Mouse (Mus musculus): ENCODE results near the gene Fabp1. TPM values are rescaled to one million over a fixed set of nuclear protein-coding genes. Genes with fewer than 3 reads are reported as not detected.
A peak's percentile ranks its signal among the peaks of the same experiment; 100 is the strongest.

Fabp1 gene
- polyA plus RNA-seq (2016; fragmentation: Nextera tagmentation; extraction: Ambion mirVana): not detected in 2 replicates

DNA sequence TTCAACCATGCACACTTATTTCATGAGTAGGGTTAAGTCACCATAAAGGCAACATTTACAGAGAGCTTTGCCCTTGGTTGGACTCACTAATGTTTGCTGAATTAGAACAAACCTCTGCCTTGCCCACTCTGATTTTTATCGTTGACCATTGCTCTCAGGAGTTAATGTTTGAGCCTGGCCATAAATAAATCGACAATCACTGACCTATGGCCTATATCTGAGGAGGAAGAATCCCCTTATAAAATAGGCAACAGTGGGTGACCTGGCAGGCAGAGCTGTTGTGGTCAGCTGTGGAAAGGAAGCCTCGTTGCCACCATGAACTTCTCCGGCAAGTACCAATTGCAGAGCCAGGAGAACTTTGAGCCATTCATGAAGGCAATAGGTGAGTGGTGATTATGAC lies at the start of gene Fabp1:
Fabp1 (plus strand) TSS at position 216 of the 400 bp plus-strand sequence.
- 86% methylated on average over 4 of the region's 4 CpGs for whole genome bisulfite sequencing
- Histone ChIP-seq H3K4me3 (no peak within 1 kb of the TSS), H3K27me3 (ENCODE audit: insufficient read depth, poor library complexity, severe bottlenecking) (no peaks in the 10 kb centered on the region), H3K27ac (no peak within 1 kb of the TSS), H3K9me3 (no peaks in the 10 kb centered on the region), H3K36me3 (no peaks in the 10 kb centered on the region), H3K4me1 (replicated peaks) (peaks cover 7% of the 10 kb centered on the region; the same call in 1 of the 2 replicates)
- DNase-seq (ENCODE audit: low spot score): no peak

- no peaks in the 10 kb centered on the region for H3K36me3 ChIP-seq
- 31% methylated on average over 10 of the region's 10 CpGs for WGBS
- no peaks in the 10 kb centered on the region for H3K27me3 ChIP-seq (ENCODE audit: insufficient read depth, poor library complexity, severe bottlenecking)
- peaks cover 6% of the 10 kb centered on the region for H3K4me1 ChIP-seq (replicated peaks)
- no peaks in the 10 kb centered on the region for H3K9me3 ChIP-seq
- no peak overlapping the region for H3K4me3 ChIP-seq
- no peak for DNase-seq (ENCODE audit: low spot score)
- H3K27ac ChIP-seq: 0 out of 2 replicates have a peak overlapping the region, but pooled peaks have one; percentile 12
Observed at GRCm38 (mm10) chr6:71151098-71151497, 48.5 kb upstream of the Fabp1 start.

- Histone ChIP-seq H3K9me3 (no peaks in the 10 kb centered on the region), H3K36me3 (no peaks in the 10 kb centered on the region), H3K27me3 (ENCODE audit: insufficient read depth, poor library complexity, severe bottlenecking) (no peaks in the 10 kb centered on the region), H3K4me1 (replicated peaks) (peaks cover 4% of the 10 kb centered on the region; the same call in 1 of the 2 replicates), H3K27ac (no peak overlapping the region), H3K4me3 (no peak overlapping the region)
- DNase-seq (ENCODE audit: low spot score): no peak
- 88% methylated on average over 4 of the region's 4 CpGs for WGBS
Observed at GRCm38 (mm10) chr6:71153486-71153885, 46.1 kb upstream of the Fabp1 start.

DNA sequence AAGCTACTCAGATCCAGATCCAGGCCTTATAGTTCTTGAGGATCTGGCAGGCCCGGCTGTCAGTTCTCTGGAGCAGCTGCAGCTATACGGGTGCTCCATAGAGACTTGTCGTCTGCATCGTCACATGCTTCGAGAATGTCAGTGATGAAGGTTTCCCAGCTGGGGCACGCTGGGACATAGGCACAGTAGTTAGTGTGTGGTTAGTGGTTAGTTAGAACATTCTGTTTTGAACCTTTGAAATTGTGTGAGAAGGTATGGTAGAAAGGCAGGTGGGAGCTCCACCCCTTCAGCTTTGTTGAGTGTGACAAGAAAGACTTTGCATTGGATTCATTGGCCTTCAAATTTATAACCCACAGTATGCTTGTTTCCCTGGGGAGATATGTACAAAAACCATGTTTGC lies 44.8 kb upstream of the Fabp1 start:
- H3K27me3 ChIP-seq (ENCODE audit: insufficient read depth, poor library complexity, severe bottlenecking): no peaks in the 10 kb centered on the region
- WGBS: 91% methylated on average over 6 of the region's 6 CpGs

GRCm38 (mm10) chr6:71156674-71157326 lies 42.8 kb upstream of the Fabp1 start:
- WGBS: 81% methylated on average over 5 of the region's 5 CpGs
- peak; percentile 45 for DNase-seq (ENCODE audit: low spot score)
- H3K36me3 ChIP-seq: no peaks in the 10 kb centered on the region

More for the DNA sequence above, 44.8 kb upstream of the Fabp1 start:
- no peaks in the 10 kb centered on the region for H3K9me3 ChIP-seq
- H3K27ac ChIP-seq: no peak overlapping the region
- peaks cover 4% of the 10 kb centered on the region; the same call in 1 of the 2 replicates for H3K4me1 ChIP-seq (replicated peaks)
- H3K36me3 ChIP-seq: no peaks in the 10 kb centered on the region
- DNase-seq (ENCODE audit: low spot score): no peak
- no peak overlapping the region for H3K4me3 ChIP-seq

GRCm38 (mm10) chr6:71161290-71161689 lies 38.3 kb upstream of the Fabp1 start:
- no peak overlapping the region for H3K4me3 ChIP-seq
- WGBS: 82% methylated on average over 7 of the region's 7 CpGs
- DNase-seq (ENCODE audit: low spot score): no peak

More at GRCm38 (mm10) chr6:71156674-71157326, 42.8 kb upstream of the Fabp1 start:
- no peaks in the 10 kb centered on the region for H3K9me3 ChIP-seq
- no peaks in the 10 kb centered on the region for H3K27me3 ChIP-seq (ENCODE audit: insufficient read depth, poor library complexity, severe bottlenecking)
- H3K27ac ChIP-seq: no peak overlapping the region
- H3K4me3 ChIP-seq: no peak overlapping the region
- H3K4me1 ChIP-seq (replicated peaks): no peaks in the 10 kb centered on the region

DNA sequence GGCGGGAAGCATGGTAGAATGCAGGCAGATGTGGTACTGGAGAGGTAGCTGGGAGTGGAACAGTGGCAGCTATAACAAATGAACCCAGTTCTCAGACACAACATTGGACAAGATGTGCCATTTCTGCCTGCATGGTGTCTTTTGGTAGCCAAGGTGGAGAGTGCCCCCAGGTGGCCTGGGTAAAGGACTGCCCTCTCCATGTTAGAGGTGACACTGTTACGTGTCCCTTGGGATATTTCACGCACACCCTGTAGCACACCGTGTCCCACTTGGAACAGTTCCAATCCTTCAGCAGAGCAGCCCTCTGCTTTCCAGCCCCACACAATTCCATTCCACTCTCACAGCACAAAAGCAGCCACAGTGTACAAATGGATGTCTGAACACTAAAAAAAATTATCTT lies 37.4 kb upstream of the Fabp1 start:
- no peak for DNase-seq (ENCODE audit: low spot score)
- no peak overlapping the region for H3K4me3 ChIP-seq
- no peaks in the 10 kb centered on the region for H3K27me3 ChIP-seq (ENCODE audit: insufficient read depth, poor library complexity, severe bottlenecking)
- 0 out of 2 replicates have a peak, but pooled peaks cover 6% of the 10 kb centered on the region for H3K4me1 ChIP-seq (replicated peaks)
- no peaks in the 10 kb centered on the region for H3K9me3 ChIP-seq
- no peaks in the 10 kb centered on the region for H3K36me3 ChIP-seq
- 82% methylated on average over 4 of the region's 4 CpGs for WGBS
- H3K27ac ChIP-seq: no peak overlapping the region

More at GRCm38 (mm10) chr6:71161290-71161689, 38.3 kb upstream of the Fabp1 start:
- H3K27me3 ChIP-seq (ENCODE audit: insufficient read depth, poor library complexity, severe bottlenecking): no peaks in the 10 kb centered on the region
- H3K9me3 ChIP-seq: no peaks in the 10 kb centered on the region
- H3K36me3 ChIP-seq: no peaks in the 10 kb centered on the region
- no peak overlapping the region for H3K27ac ChIP-seq
- 0 out of 2 replicates have a peak, but pooled peaks cover 6% of the 10 kb centered on the region for H3K4me1 ChIP-seq (replicated peaks)

DNA sequence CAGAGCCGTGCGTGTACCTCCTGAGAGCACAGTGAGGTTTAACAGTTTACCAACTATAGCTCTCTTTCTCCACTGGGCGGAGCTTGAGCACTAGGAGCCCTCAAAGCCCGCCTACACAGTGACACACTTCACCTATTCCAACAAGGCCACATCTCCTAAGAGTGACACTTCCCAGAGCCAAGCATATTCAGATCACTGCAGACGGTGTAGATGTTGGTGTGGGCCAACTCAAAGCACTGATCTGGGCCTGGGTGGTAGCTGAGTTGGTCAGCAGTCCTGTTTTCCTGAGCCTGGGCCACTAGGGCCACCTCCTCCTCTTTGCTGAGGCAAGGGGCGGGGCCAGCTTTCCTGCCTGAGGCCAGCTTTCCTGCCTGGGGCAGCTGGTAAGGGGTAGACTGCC lies 35.2 kb upstream of the Fabp1 start:
- Histone ChIP-seq H3K27me3 (ENCODE audit: insufficient read depth, poor library complexity, severe bottlenecking) (no peaks in the 10 kb centered on the region), H3K4me1 (replicated peaks) (0 out of 2 replicates have a peak, but pooled peaks cover 6% of the 10 kb centered on the region), H3K9me3 (no peaks in the 10 kb centered on the region), H3K27ac (no peak overlapping the region), H3K36me3 (no peaks in the 10 kb centered on the region), H3K4me3 (no peak overlapping the region)
- WGBS: 29% methylated on average over 6 of the region's 6 CpGs
- DNase-seq (ENCODE audit: low spot score): no peak

- H3K4me1 ChIP-seq (replicated peaks): 0 out of 2 replicates have a peak, but pooled peaks cover 6% of the 10 kb centered on the region
- H3K9me3 ChIP-seq: no peaks in the 10 kb centered on the region
- no peak overlapping the region for H3K27ac ChIP-seq
- no peaks in the 10 kb centered on the region for H3K27me3 ChIP-seq (ENCODE audit: insufficient read depth, poor library complexity, severe bottlenecking)
- H3K4me3 ChIP-seq: no peak overlapping the region
- no peak for DNase-seq (ENCODE audit: low spot score)
- no peaks in the 10 kb centered on the region for H3K36me3 ChIP-seq
- WGBS: 55% methylated on average over 6 of the region's 6 CpGs
Observed at GRCm38 (mm10) chr6:71166551-71167169, 33.0 kb upstream of the Fabp1 start.

DNA sequence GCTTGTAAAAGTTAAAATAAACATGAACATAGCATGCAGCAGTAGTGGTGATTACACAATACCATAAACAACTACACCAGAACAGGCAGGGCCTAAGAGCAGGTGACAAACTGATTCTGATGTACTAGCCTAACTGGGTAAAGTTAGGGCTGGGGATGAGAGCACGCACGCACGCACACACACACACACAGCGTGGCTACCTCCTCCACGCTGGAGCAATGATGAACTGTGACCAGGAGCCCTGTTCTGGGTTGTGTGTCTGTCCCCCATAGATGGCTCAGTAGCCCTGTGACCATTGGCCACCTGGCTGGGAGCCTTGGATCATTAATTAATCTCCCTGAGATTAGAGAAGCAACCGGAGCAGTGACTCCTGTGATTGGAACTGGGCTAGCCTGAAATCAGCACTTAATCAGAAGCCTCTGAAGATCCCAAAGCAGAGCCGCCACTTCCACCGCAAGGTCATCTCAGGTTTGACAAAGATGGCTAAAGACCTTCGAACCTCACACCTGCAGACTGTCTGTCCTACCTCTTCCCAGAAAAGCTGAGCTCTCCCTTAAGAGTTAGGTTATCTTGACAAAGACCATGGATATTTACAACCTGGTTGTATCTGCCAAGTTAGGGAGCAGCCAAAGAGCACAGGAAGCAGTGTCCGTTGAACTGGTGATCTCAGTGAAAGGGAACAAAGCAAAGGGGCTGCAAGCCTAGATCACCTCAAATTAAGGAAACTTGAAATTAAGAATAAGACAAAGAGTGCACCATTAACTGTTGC lies 26.6 kb upstream of the Fabp1 start:
- WGBS: 89% methylated on average over 10 of the region's 10 CpGs
- no peak for DNase-seq (ENCODE audit: low spot score)
- Histone ChIP-seq H3K36me3 (no peaks in the 10 kb centered on the region), H3K9me3 (no peaks in the 10 kb centered on the region), H3K4me1 (replicated peaks) (no peaks in the 10 kb centered on the region), H3K27me3 (ENCODE audit: insufficient read depth, poor library complexity, severe bottlenecking) (no peaks in the 10 kb centered on the region), H3K4me3 (no peak overlapping the region), H3K27ac (no peak overlapping the region)

GRCm38 (mm10) chr6:71180596-71180995 lies 19.0 kb upstream of the Fabp1 start:
- 92% methylated on average over 1 of the region's 1 CpGs for WGBS
- no peak overlapping the region for H3K4me3 ChIP-seq
- no peaks in the 10 kb centered on the region for H3K9me3 ChIP-seq
- H3K4me1 ChIP-seq (replicated peaks): no peaks in the 10 kb centered on the region
- no peaks in the 10 kb centered on the region for H3K36me3 ChIP-seq
- H3K27ac ChIP-seq: no peak overlapping the region
- no peak for DNase-seq (ENCODE audit: low spot score)
- no peaks in the 10 kb centered on the region for H3K27me3 ChIP-seq (ENCODE audit: insufficient read depth, poor library complexity, severe bottlenecking)

- Histone ChIP-seq H3K4me3 (no peak overlapping the region), H3K36me3 (no peaks in the 10 kb centered on the region), H3K27ac (no peak overlapping the region), H3K27me3 (ENCODE audit: insufficient read depth, poor library complexity, severe bottlenecking) (no peaks in the 10 kb centered on the region), H3K9me3 (no peaks in the 10 kb centered on the region), H3K4me1 (replicated peaks) (no peaks in the 10 kb centered on the region)
- no peak for DNase-seq (ENCODE audit: low spot score)
- 91% methylated on average over 7 of the region's 7 CpGs for WGBS
Observed at GRCm38 (mm10) chr6:71184941-71185604, 14.6 kb upstream of the Fabp1 start.
